Mouse (Mus musculus) frontal cortex, postnatal 14 days (tissue): ENCODE results near the gene Ptgs2.

Experiments
- DNase-seq, 2 experiments: peaks; one replicate each; pipeline ENCODE4 v3.0.0; 2022; ENCODE audit warnings: low spot score in 2 of 2

Gene Ptgs2

GRCm38 (mm10) chr1:150147272-150147671 is 47.4 kb downstream of the Ptgs2 start:
- no peak for DNase-seq

GRCm38 (mm10) chr1:150151411-150151810 is 51.6 kb downstream of the Ptgs2 start:
- DNase-seq: no peak
